Mouse (Mus musculus) heart, adult 2 months (tissue): Measurements from ENCODE around the gene Ska3. TPM values are rescaled to one million over a fixed set of nuclear protein-coding genes. Genes with fewer than 3 reads are reported as not detected.
A peak's percentile ranks its signal among the peaks of the same experiment; 100 is the strongest.

Experiments used
- DNase-seq, 2 experiments: peaks; one replicate each; pipeline ENCODE4 v3.0.0; 2021
- H3K27ac ChIP-seq: fragments of 200-600 bp; 2 replicates; pipeline ENCODE4 v1.8.1; 2022
- H3K27me3 ChIP-seq: fragments of 200-500 bp; 2 replicates; pipeline ENCODE4 v1.6.1; 2012; ENCODE audit warnings: mild to moderate bottlenecking, low read length, inconsistent platforms, mixed read lengths; ENCODE audit not compliant: control insufficient read depth, insufficient read depth
- H3K36me3 ChIP-seq: fragments of 200-500 bp; 2 replicates; pipeline ENCODE4 v1.6.1; 2012; ENCODE audit warnings: low read length, inconsistent platforms; ENCODE audit not compliant: control insufficient read depth, insufficient read depth
- H3K4me1 ChIP-seq: fragments of 200-500 bp; 2 replicates; pipeline ENCODE4 v1.6.1; 2011; ENCODE audit warnings: low read length; ENCODE audit not compliant: control insufficient read depth, insufficient read depth
- H3K4me3 ChIP-seq: fragments of 200-600 bp; 2 replicates; pipeline ENCODE4 v1.8.1; 2022
- H3K79me2 ChIP-seq: fragments of 200-500 bp; replicated peaks from 2 replicates; pipeline ENCODE4 v1.6.1; 2012; ENCODE audit warnings: mild to moderate bottlenecking, inconsistent platforms, low read length, moderate library complexity, mixed read lengths; ENCODE audit not compliant: control insufficient read depth, insufficient read depth
- H3K9ac ChIP-seq: fragments of 200-500 bp; 2 replicates; pipeline ENCODE4 v1.6.1; 2012; ENCODE audit warnings: low read depth, mild to moderate bottlenecking, control low read depth, inconsistent platforms, low read length, mixed read lengths
- CTCF ChIP-seq: fragments of 200-600 bp; IDR thresholded peaks from 2 replicates; pipeline ENCODE4 v1.8.1; 2022; ENCODE audit warnings: antibody characterized with exemption, mild to moderate bottlenecking, moderate library complexity
- EP300 ChIP-seq: fragments of 200-500 bp; IDR thresholded peaks from 2 replicates; pipeline ENCODE4 v1.6.1; 2011; ENCODE audit warnings: low read depth, low read length, control low read depth; ENCODE audit not compliant: insufficient read depth
- POLR2A ChIP-seq: fragments of 200-500 bp; IDR thresholded peaks from 2 replicates; pipeline ENCODE4 v1.6.1; 2011; ENCODE audit warnings: mild to moderate bottlenecking, low read depth, low read length, control low read depth; ENCODE audit not compliant: insufficient read depth
- WGBS: fragments of 180-500 bp; shearing (Covaris S2); methylation state at CpG from one replicate; pipeline ENCODE4 v1.1.7; 2018; 5-methylcytosine and 5-hydroxymethylcytosine counted together
- intact Hi-C: fragments of 180-260 bp; cut with DNase I; formaldehyde crosslinking; loops from one replicate; pipeline ENCODE4 v1.15.1; 2025
- microRNA-seq, 2 experiments: library from miRNA; unstranded; fragments of <30 nt; microRNA quantifications; one replicate each; pipeline ENCODE4 v1.2.0; 2021
- polyA plus RNA-seq: library from polyadenylated mRNA; depleted of rRNA; stranded (reverse); fragments of >200 nt; gene quantifications from 2 replicates; pipeline ENCODE4 v1.2.3, GENCODE M21; 2012; rRNA removed
- total RNA-seq, 2 experiments: library from RNA; stranded (reverse); gene quantifications; 2 replicates each; pipeline ENCODE4 v1.2.3; 2021

The Ska3 gene
- total and polyA plus RNA-seq, 3 experiments, result 0.16 to 0.52 (median 0.23) TPM

GRCm38 (mm10) chr14:57758237-57758636 is 67.7 kb downstream of the Ska3 start, which contains the start of gene Lats2:
Gene Lats2 (minus strand): TSS chr14:57758388.
- no peaks in the 10 kb centered on the region for H3K36me3 ChIP-seq
- H3K4me1 ChIP-seq, result peaks cover 1% of the 10 kb centered on the region; the same call in 1 of the 2 replicates
- DNase-seq, result peak in 1 of 2 experiments; percentile 11
- no peak within 1 kb of the TSS for H3K9ac ChIP-seq
- TF ChIP-seq CTCF (no peak), POLR2A (no peak), EP300 (no peak)
- no peak within 1 kb of the TSS for H3K4me3 ChIP-seq
- intact Hi-C loops, result no loop called here
- no peaks in the 10 kb centered on the region for H3K79me2 ChIP-seq
- no peak within 1 kb of the TSS for H3K27ac ChIP-seq
- no peaks in the 10 kb centered on the region for H3K27me3 ChIP-seq
- WGBS, result 81% methylated on average over 4 of the region's 4 CpGs

Small RNA genes lying within 50 kb of the gene (microRNA-seq; reads per million reads assigned to microRNA genes)
- gene Mir3077, result 0 reads per million in 2 experiments

Other genes with a start within 250 kb of the Ska3 start
- 10 to 100 TPM; 10.9 to 12.7 TPM for gene Xpo4, start 160.8 kb downstream of the Ska3 start, total RNA-seq
- 2.8 and 6.4 TPM in 2 replicates for gene Xpo4, start 160.8 kb downstream of the Ska3 start, polyA plus RNA-seq
- 1 to 10 TPM; 1.9 to 2.2 TPM for gene Gm49361, start 80.1 kb downstream of the Ska3 start, total RNA-seq
- not detected in 2 replicates for gene Gm49361, start 80.1 kb downstream of the Ska3 start, polyA plus RNA-seq
- 10 to 100 TPM; 30.1 to 31.2 TPM for gene Lats2, start 67.8 kb downstream of the Ska3 start, total RNA-seq
- gene Lats2, start 67.8 kb downstream of the Ska3 start, polyA plus RNA-seq, result 18.6 and 22.8 TPM in 2 replicates
- gene Sap18, start 28.0 kb downstream of the Ska3 start, total RNA-seq, result 10 to 100 TPM; 74.8 to 80.2 TPM
- 4.0 and 5.6 TPM in 2 replicates for gene Sap18, start 28.0 kb downstream of the Ska3 start, polyA plus RNA-seq
- gene Mrpl57, start within 50 bp of the Ska3 start, total RNA-seq, result 10 to 100 TPM; 57.1 to 72.2 TPM
- 42.0 and 45.2 TPM in 2 replicates for gene Mrpl57, start within 50 bp of the Ska3 start, polyA plus RNA-seq
- 1 to 10 TPM; 6.7 to 8.3 TPM for gene Zdhhc20, start 64.1 kb upstream of the Ska3 start, total RNA-seq
- gene Zdhhc20, start 64.1 kb upstream of the Ska3 start, polyA plus RNA-seq, result 3.3 and 5.5 TPM in 2 replicates
- 10 to 100 TPM; 70.3 to 77.7 TPM for gene Micu2, start 173.1 kb upstream of the Ska3 start, total RNA-seq
- gene Micu2, start 173.1 kb upstream of the Ska3 start, polyA plus RNA-seq, result 22.1 and 35.6 TPM in 2 replicates
- 10 to 100 TPM in 1 of 2 experiments, 1 to 10 TPM in 1; 7.6 to 11.1 TPM for gene Fgf9, start 244.4 kb upstream of the Ska3 start, total RNA-seq
- gene Fgf9, start 244.4 kb upstream of the Ska3 start, polyA plus RNA-seq, result 4.5 and 5.6 TPM in 2 replicates